Mouse (Mus musculus): ENCODE measurements around the gene Helz2.

- TF ChIP-seq CTCF (IDR thresholded peaks at IDR 0.05) (no peak), EP300 (IDR thresholded peaks at IDR 0.05) (no peak)
These were observed 25.0 kb upstream of the Helz2 start for GRCm38 (mm10) chr2:181266839-181267238.
